Mouse (Mus musculus) left cerebral cortex, adult 8-10 months (tissue): ENCODE measurements at regions not wholly inside any gene's neighbourhood (a gene's known extent, or its start where the extent isn't known, plus 50 kb on each side); places are given as distances from the start of the nearest gene placed in this dataset.

ENCODE experiments used
- DNase-seq, 2 experiments: peaks; one replicate each; pipeline ENCODE4 v3.0.0; 2022; ENCODE audit warnings: low spot score in 2 of 2

GRCm38 (mm10) chr2:173453569-173454405 is 68.6 kb upstream of the 1700021F07Rik start:
- no peak for DNase-seq

DNA sequence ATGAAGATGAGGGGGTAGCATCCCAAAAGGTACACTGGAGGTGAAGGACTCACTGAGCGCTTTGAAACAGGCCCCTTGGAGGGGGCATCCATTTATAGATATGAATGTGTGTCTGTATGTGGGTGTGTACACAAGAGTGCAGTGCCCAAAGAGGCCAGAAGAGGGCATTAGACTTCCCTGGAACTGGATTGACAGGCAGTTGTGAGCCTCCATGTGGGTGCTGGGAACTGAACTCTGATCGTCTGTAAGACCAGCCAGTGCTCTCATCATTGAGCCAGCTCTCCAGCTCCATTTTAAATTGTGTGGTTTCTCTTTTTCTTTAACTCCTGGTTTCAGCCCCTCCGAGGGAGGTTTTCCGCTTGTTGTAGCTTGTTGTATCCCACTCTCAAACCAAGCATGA is 67.6 kb upstream of the 1700021F07Rik start:
- DNase-seq = no peak

DNA sequence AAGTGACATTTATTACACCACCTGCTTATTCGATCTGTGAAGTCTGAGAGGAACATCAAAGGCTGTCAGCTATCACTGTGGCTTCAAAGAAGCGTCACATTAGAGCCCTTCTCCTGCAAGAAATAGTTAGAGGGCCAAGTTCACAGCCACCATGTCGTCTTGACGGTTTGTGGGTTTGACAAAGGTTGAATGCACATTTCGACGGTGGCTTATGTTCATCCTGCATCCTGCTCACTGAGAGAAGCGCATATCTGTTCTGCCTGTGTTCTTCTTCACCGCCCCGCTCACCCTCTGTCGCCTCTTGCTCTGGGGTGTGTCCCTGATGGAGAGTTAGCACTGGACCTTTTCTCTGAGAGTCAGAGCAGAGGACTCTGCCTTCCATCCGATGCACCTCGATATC is 67.2 kb upstream of the 1700021F07Rik start:
- DNase-seq = no peak

DNA sequence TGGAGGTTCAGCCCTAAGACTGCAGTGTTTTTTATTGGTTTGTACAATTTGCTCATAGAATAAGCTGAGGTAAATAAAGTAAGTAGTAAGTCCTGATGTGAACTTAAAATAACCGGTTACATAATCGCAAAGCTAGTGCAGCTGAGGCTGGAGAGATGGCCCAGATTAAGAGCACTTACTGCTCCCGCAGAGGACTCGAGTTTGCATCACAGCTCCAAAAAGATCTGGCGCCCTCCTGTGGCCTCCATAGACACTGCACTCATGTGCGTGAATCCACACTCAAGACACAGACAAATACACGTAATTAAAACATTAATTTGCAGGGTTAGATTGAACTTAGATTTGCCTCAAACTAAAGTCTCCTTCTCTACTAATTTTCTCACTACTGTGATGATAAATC is 66.3 kb upstream of the 1700021F07Rik start:
- no peak for DNase-seq

DNA sequence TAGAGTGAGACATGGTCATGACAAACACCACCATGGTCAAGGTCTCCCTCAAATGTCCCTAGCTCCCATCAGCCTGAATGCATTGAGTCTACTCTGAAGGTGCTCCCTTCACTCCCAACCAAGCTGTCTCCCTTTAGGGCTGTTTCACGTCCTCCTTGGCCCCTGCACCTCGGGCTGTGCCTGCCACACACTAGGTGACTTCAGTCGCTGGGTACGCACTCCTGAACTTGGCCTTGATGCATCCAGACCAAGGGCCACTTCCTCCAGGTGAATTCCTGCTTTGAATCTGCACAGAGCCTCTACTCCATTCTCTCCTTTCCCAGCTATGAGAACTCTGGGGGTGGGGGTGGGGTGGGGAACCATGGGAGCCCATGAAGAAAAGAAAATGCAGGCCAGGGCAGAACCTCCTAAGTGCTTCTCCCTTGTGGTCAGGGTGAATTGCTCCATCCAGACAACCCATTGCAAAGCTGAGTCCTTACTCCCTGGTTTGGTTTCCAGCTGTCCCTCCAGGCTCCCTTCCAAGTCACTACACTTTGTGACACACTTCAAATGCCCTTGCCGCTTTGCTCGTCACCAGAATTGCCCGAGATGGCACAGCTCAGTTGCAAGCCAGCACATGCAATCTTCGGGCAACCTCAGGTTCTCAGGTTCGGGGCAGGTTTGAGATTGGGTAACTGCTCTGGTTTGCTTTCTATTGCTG is 65.3 kb upstream of the 1700021F07Rik start:
- DNase-seq = no peak

DNA sequence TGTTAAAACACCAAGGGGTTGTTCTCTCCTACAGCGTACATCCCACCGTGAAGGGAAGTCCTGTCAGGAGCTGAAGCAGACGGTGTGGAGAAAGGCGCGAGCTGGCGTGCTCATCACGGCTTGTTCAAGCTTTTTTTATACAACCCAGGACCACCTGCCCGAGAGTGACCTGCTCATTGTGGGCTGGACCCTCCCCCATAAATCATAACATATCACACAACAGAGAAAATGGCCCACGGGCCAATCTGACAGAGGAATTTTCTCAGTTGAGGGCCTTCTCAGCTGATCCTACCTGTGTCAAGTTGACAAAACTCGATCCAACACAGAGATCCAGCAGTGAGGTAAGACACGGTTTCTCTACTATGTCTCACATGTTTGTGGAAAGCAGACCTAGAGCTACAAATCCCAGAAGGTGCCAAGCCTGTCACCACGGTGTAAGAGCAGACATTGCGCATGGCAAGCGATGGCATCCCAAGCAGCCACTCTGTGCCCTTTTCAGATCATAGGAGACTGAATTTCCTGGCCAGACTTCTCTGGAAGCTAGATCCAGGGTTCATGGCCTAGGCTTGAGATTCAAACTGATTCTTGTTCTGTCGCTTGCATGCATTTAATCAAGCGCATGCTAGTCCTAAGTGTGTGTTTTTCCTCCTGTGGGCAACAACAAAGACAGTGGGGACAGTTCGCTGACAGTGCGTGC is 64.6 kb upstream of the 1700021F07Rik start:
- DNase-seq = no peak

DNA sequence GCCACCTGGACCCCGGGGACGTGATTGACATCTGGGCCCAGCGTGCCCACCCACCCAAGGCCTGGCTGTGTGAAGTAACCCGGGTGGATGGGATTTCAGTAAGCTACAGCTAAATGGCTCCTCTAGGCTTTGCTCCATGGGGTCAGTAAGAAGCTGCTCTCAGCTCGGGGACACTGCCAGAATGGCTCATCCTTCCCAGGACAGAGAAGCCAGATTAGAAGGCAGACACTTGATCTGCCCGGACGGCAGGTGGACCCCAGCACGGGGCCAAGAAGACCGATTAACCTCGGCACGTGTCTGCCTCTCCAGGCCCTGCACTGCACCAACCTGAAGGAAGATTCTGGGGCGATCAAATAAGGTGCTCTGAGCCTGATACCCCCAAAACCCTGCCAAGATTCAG is 63.5 kb upstream of the 1700021F07Rik start:
- no peak for DNase-seq

GRCm38 (mm10) chr2:173463313-173463712 is 59.1 kb upstream of the 1700021F07Rik start:
- no peak for DNase-seq

- no peak for DNase-seq
These were observed 57.8 kb upstream of the 1700021F07Rik start for GRCm38 (mm10) chr2:173464562-173464961.

DNA sequence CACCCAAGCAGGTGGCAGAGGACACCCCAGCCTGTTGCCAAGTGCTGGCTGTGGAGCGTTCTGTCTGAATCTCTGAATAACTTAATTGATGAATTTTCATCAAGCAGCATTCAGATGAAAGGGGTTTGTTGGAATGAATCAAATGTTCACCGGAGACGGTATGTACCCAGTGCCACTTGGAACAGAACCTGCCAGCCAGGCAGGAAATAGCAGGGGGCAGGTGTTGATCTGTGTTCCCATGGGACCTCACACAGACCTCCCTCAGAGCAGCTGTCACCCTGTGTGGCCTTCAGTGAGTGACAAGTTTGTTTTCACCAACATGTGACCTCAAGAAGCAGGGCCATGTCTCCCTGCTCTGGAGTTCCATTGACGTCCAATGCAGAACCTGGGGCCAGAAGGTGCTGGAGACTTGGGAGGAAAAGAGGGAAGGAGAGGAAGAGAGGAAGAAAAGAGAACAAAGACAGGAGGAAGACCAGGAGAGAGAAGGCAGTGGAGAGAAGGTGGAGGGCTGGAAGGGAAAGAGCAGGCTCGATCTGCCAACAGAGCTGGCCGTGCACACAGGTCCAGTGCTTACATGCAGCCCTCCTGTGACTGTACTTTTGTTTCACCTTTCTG is 57.3 kb upstream of the 1700021F07Rik start:
- DNase-seq = no peak

DNA sequence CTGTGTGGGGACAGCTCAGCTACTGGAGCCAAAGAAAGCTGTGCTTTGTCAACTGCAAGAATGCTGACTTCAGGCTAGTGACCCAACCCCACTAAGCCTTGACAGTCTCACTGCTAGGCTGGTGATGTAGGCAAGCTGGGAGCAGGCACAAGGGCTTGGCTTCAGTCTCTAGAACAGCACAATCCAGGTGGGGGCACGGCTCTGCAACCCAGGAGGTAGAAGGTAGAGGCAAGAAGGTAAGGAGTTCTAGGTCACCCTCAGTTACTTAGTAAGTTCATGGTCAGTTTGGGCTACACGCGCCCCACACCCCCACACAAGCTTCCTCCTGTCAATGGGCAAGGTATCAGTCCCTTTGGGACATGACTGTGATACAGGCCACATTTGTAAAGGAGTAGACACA is 54.2 kb upstream of the 1700021F07Rik start:
- no peak for DNase-seq

- DNase-seq = no peak
These were observed 52.6 kb upstream of the 1700021F07Rik start for GRCm38 (mm10) chr2:173469756-173470155.
